Mouse (Mus musculus) kidney, embryonic 16.5 days (tissue): ENCODE data around the gene Rpl22. TPM values are rescaled to one million over a fixed set of nuclear protein-coding genes. Genes with fewer than 3 reads are reported as not detected.

Experiments used
- ATAC-seq: fragments of 200-750 bp; cut with Nextera tagmentation; 2 replicates; pipeline ENCODE4 v1.8.0; 2017; ENCODE audit warnings: moderate TSS enrichment; ENCODE audit not compliant: low FRiP score, low TSS enrichment
- H3K27ac ChIP-seq: fragments of 300-500 bp; sonication (generic); 2 replicates; pipeline ENCODE4 v1.5.1; 2014; ENCODE audit warnings: low read length
- H3K27me3 ChIP-seq: fragments of 300-500 bp; sonication (generic); 2 replicates; pipeline ENCODE4 v1.6.1; 2014; ENCODE audit warnings: low read length, control low read depth, mixed read lengths; ENCODE audit not compliant: insufficient read depth
- H3K36me3 ChIP-seq: fragments of 300-500 bp; sonication (generic); 2 replicates; pipeline ENCODE4 v1.6.1; 2014; ENCODE audit warnings: low read length, control low read depth, mixed read lengths; ENCODE audit not compliant: insufficient read depth
- H3K4me1 ChIP-seq: fragments of 300-500 bp; sonication (generic); 2 replicates; pipeline ENCODE4 v1.6.1; 2014; ENCODE audit warnings: low read length, control low read depth, mixed read lengths; ENCODE audit not compliant: insufficient read depth
- H3K4me2 ChIP-seq: fragments of 300-500 bp; sonication (generic); replicated peaks from 2 replicates; pipeline ENCODE4 v1.6.1; 2014; ENCODE audit warnings: low read depth, low read length
- H3K4me3 ChIP-seq: fragments of 300-500 bp; sonication (generic); 2 replicates; pipeline ENCODE4 v1.5.1; 2014; ENCODE audit warnings: mild to moderate bottlenecking, low read length
- H3K9ac ChIP-seq: fragments of 300-500 bp; sonication (generic); replicated peaks from 2 replicates; pipeline ENCODE4 v1.6.1; 2014; ENCODE audit warnings: low read length
- H3K9me3 ChIP-seq: fragments of 300-500 bp; sonication (generic); 2 replicates; pipeline ENCODE4 v1.6.1; 2016; ENCODE audit warnings: low read length, control low read depth
- WGBS: fragments of 180-500 bp; shearing (Covaris S2); extraction: QIAGEN DNeasy Blood & Tissue Kit; methylation state at CpG from one replicate; pipeline ENCODE4 v1.1.7; 2014; 5-methylcytosine and 5-hydroxymethylcytosine counted together
- polyA plus RNA-seq: library from polyadenylated mRNA; unstranded; fragments of >200 nt; fragmentation: Nextera tagmentation; extraction: Ambion mirVana; gene quantifications from 2 replicates; pipeline ENCODE4 v1.2.1, GENCODE M21; 2015

Rpl22 gene
- polyA plus RNA-seq, 1 experiment from 2014 or later, result 295 TPM

GRCm38 (mm10) chr4:152328691-152329090, 3.1 kb downstream of the Rpl22 start:
- H3K4me3 ChIP-seq, result no peak overlapping the region
- 73% methylated on average over 6 of the region's 6 CpGs for whole genome bisulfite sequencing
- peaks cover 19% of the 10 kb centered on the region for H3K4me1 ChIP-seq
- ATAC-seq, result no peak
- peaks cover 49% of the 10 kb centered on the region for H3K36me3 ChIP-seq
- H3K27ac ChIP-seq, result no peak overlapping the region
- H3K4me2 ChIP-seq, result no peak overlapping the region
- H3K9ac ChIP-seq, result no peak overlapping the region
- no peaks in the 10 kb centered on the region for H3K9me3 ChIP-seq
- no peaks in the 10 kb centered on the region for H3K27me3 ChIP-seq

- H3K36me3 ChIP-seq, result peaks cover 65% of the 10 kb centered on the region
- H3K9ac ChIP-seq, result no peak overlapping the region
- H3K27me3 ChIP-seq, result peaks cover 7% of the 10 kb centered on the region
- H3K4me3 ChIP-seq, result no peak overlapping the region
- no peak overlapping the region for H3K27ac ChIP-seq
- no peak for ATAC-seq
- no peak overlapping the region for H3K4me2 ChIP-seq
- H3K4me1 ChIP-seq, result 0 out of 2 replicates have a peak, but pooled peaks cover 2% of the 10 kb centered on the region
- WGBS, result 31% methylated on average over 2 of the region's 2 CpGs
- H3K9me3 ChIP-seq, result no peaks in the 10 kb centered on the region
These were observed 7.4 kb downstream of the Rpl22 start for GRCm38 (mm10) chr4:152332952-152333351.

GRCm38 (mm10) chr4:152333587-152333986, 8.0 kb downstream of the Rpl22 start:
- WGBS, result 96% methylated on average over 12 of the region's 12 CpGs
- Histone ChIP-seq H3K4me2 (no peak overlapping the region), H3K9ac (no peak overlapping the region), H3K4me3 (no peak overlapping the region), H3K27me3 (peaks cover 13% of the 10 kb centered on the region), H3K36me3 (peaks cover 63% of the 10 kb centered on the region), H3K9me3 (no peaks in the 10 kb centered on the region), H3K4me1 (peaks cover 4% of the 10 kb centered on the region), H3K27ac (no peak overlapping the region)
- no peak for ATAC-seq

GRCm38 (mm10) chr4:152337772-152338171, 12.2 kb downstream of the Rpl22 start:
- H3K4me3 ChIP-seq, result no peak overlapping the region
- peaks cover 30% of the 10 kb centered on the region for H3K27me3 ChIP-seq
- no peak overlapping the region for H3K9ac ChIP-seq
- H3K4me2 ChIP-seq, result no peak overlapping the region
- no peaks in the 10 kb centered on the region for H3K9me3 ChIP-seq
- no peak overlapping the region for H3K27ac ChIP-seq
- WGBS, result 33% methylated on average over 6 of the region's 6 CpGs
- peaks cover 17% of the 10 kb centered on the region for H3K4me1 ChIP-seq
- peaks cover 27% of the 10 kb centered on the region for H3K36me3 ChIP-seq
- ATAC-seq, result no peak

- no peaks in the 10 kb centered on the region for H3K9me3 ChIP-seq
- H3K4me3 ChIP-seq, result peak within 1 kb of the TSS; percentile 56
- WGBS, result under 1% methylated on average over 90 of the region's 120 CpGs
- no peak within 1 kb of the TSS for H3K27ac ChIP-seq
- peaks cover 30% of the 10 kb centered on the region for H3K27me3 ChIP-seq
- H3K4me2 ChIP-seq, result peak within 1 kb of the TSS; percentile 99
- H3K9ac ChIP-seq, result peak within 1 kb of the TSS; percentile 58
- peaks cover 17% of the 10 kb centered on the region for H3K4me1 ChIP-seq
- H3K36me3 ChIP-seq, result peaks cover 19% of the 10 kb centered on the region
- ATAC-seq, result no peak
These were observed 13.1 kb downstream of the Rpl22 start, which contains the start of gene Chd5 for GRCm38 (mm10) chr4:152338419-152339292. Chd5 (plus strand) TSS chr4:152338651.

GRCm38 (mm10) chr4:152339293-152339790, 13.8 kb downstream of the Rpl22 start:
- peak overlapping the region; percentile 58 for H3K9ac ChIP-seq
- peaks cover 30% of the 10 kb centered on the region for H3K27me3 ChIP-seq
- H3K27ac ChIP-seq, result no peak overlapping the region
- H3K4me3 ChIP-seq, result peak overlapping the region; percentile 56
- peaks cover 17% of the 10 kb centered on the region for H3K4me1 ChIP-seq
- 3% methylated on average over 24 of the region's 26 CpGs for WGBS
- H3K4me2 ChIP-seq, result peak overlapping the region; percentile 99
- no peaks in the 10 kb centered on the region for H3K9me3 ChIP-seq
- ATAC-seq, result peak; percentile 33; the same call in 1 of the 2 replicates
- H3K36me3 ChIP-seq, result peaks cover 12% of the 10 kb centered on the region

GRCm38 (mm10) chr4:152340584-152341284, 15.2 kb downstream of the Rpl22 start:
- H3K27me3 ChIP-seq, result peaks cover 30% of the 10 kb centered on the region

GRCm38 (mm10) chr4:152343296-152343695, 17.8 kb downstream of the Rpl22 start:
- ATAC-seq, result no peak
- Histone ChIP-seq H3K9me3 (no peaks in the 10 kb centered on the region), H3K4me1 (peaks cover 15% of the 10 kb centered on the region), H3K27ac (no peak overlapping the region), H3K4me3 (no peak overlapping the region), H3K36me3 (no peaks in the 10 kb centered on the region), H3K9ac (no peak overlapping the region), H3K27me3 (peaks cover 20% of the 10 kb centered on the region), H3K4me2 (no peak overlapping the region)
- WGBS, result 10% methylated on average over 5 of the region's 5 CpGs

More at GRCm38 (mm10) chr4:152340584-152341284, 15.2 kb downstream of the Rpl22 start:
- no peaks in the 10 kb centered on the region; the same call in 1 of the 2 replicates for H3K36me3 ChIP-seq
- no peak for ATAC-seq
- H3K4me1 ChIP-seq, result peaks cover 17% of the 10 kb centered on the region
- no peak overlapping the region for H3K4me2 ChIP-seq
- no peak overlapping the region for H3K4me3 ChIP-seq
- H3K9ac ChIP-seq, result no peak overlapping the region
- H3K27ac ChIP-seq, result no peak overlapping the region
- no peaks in the 10 kb centered on the region for H3K9me3 ChIP-seq
- WGBS, result 40% methylated on average over 15 of the region's 15 CpGs

- Histone ChIP-seq H3K9ac (no peak overlapping the region), H3K4me3 (no peak overlapping the region), H3K36me3 (no peaks in the 10 kb centered on the region), H3K27me3 (peaks cover 14% of the 10 kb centered on the region), H3K4me2 (no peak overlapping the region), H3K27ac (no peak overlapping the region), H3K4me1 (peaks cover 3% of the 10 kb centered on the region), H3K9me3 (no peaks in the 10 kb centered on the region)
- WGBS, result 50% methylated on average over 7 of the region's 7 CpGs
- ATAC-seq, result no peak
These were observed 19.1 kb downstream of the Rpl22 start for GRCm38 (mm10) chr4:152344651-152345050.
